Mouse (Mus musculus) heart, embryonic 16.5 days (tissue): ENCODE results near the gene Bbip1. TPM values are rescaled to one million over a fixed set of nuclear protein-coding genes. Genes with fewer than 3 reads are reported as not detected.
"Not testable (repeated sequence)": the region's sequence is repeated elsewhere in the genome, so short reads cannot be mapped to it uniquely, and the experiment has no call there.

Experiments used
- ATAC-seq: fragments of 200-750 bp; cut with Nextera tagmentation; replicated peaks from 2 replicates; pipeline ENCODE4 v1.8.0; 2017; ENCODE audit warnings: moderate number of reproducible peaks; ENCODE audit not compliant: insufficient read depth, low FRiP score; ENCODE audit errors: extremely low read depth
- H3K27ac ChIP-seq: fragments of 300-500 bp; sonication (generic); 2 replicates; pipeline ENCODE4 v1.5.1; 2014; ENCODE audit warnings: mild to moderate bottlenecking, low read length, control low read depth, moderate library complexity
- H3K27me3 ChIP-seq: fragments of 300-500 bp; sonication (generic); 2 replicates; pipeline ENCODE4 v1.6.1; 2014; ENCODE audit warnings: low read length, mixed read lengths; ENCODE audit not compliant: control insufficient read depth, insufficient read depth
- H3K36me3 ChIP-seq: fragments of 300-500 bp; sonication (generic); 2 replicates; pipeline ENCODE4 v1.6.1; 2014; ENCODE audit not compliant: control insufficient read depth, insufficient read depth
- H3K4me1 ChIP-seq: fragments of 300-500 bp; sonication (generic); 2 replicates; pipeline ENCODE4 v1.6.1; 2014; ENCODE audit warnings: low read length, mixed read lengths; ENCODE audit not compliant: control insufficient read depth, insufficient read depth
- H3K4me2 ChIP-seq: fragments of 300-500 bp; sonication (generic); 2 replicates; pipeline ENCODE4 v1.6.1; 2014; ENCODE audit warnings: low read depth, mild to moderate bottlenecking, control low read depth, low read length
- H3K4me3 ChIP-seq: fragments of 300-500 bp; sonication (generic); 2 replicates; pipeline ENCODE4 v1.5.1; 2014; ENCODE audit warnings: mild to moderate bottlenecking, control low read depth, low read length
- H3K9ac ChIP-seq: fragments of 300-500 bp; sonication (generic); 2 replicates; pipeline ENCODE4 v1.6.1; 2014; ENCODE audit warnings: low read length, control low read depth
- H3K9me3 ChIP-seq: fragments of 300-500 bp; sonication (generic); replicated peaks from 2 replicates; pipeline ENCODE4 v1.6.1; 2016; ENCODE audit warnings: low read length; ENCODE audit not compliant: control insufficient read depth
- WGBS: fragments of 180-500 bp; shearing (Covaris S2); extraction: QIAGEN DNeasy Blood & Tissue Kit; methylation state at CpG from one replicate; pipeline ENCODE4 v1.1.7; 2014; 5-methylcytosine and 5-hydroxymethylcytosine counted together
- polyA plus RNA-seq: library from polyadenylated mRNA; unstranded; fragments of >200 nt; fragmentation: Nextera tagmentation; extraction: Ambion mirVana; gene quantifications from 2 replicates; pipeline ENCODE4 v1.2.1, GENCODE M21; 2015

Gene Bbip1
- polyA plus RNA-seq, 1 experiment from 2014 or later, result 73.1 TPM

GRCm38 (mm10) chr19:53934046-53934445, 10.4 kb downstream of the Bbip1 start:
- H3K4me1 ChIP-seq, result 0 out of 2 replicates have a peak, but pooled peaks cover 5% of the 10 kb centered on the region
- no peak overlapping the region for H3K4me3 ChIP-seq
- no peak for ATAC-seq

GRCm38 (mm10) chr19:53933050-53933449, 11.4 kb downstream of the Bbip1 start:
- Histone ChIP-seq H3K27me3 (no peaks in the 10 kb centered on the region), H3K9ac (no peak overlapping the region), H3K4me3 (no peak overlapping the region), H3K4me1 (0 out of 2 replicates have a peak, but pooled peaks cover 5% of the 10 kb centered on the region), H3K27ac (no peak overlapping the region), H3K9me3 (no peaks in the 10 kb centered on the region), H3K4me2 (no peak overlapping the region), H3K36me3 (peaks cover 18% of the 10 kb centered on the region)
- no peak for ATAC-seq

More at GRCm38 (mm10) chr19:53934046-53934445, 10.4 kb downstream of the Bbip1 start:
- H3K9me3 ChIP-seq, result no peaks in the 10 kb centered on the region
- H3K27me3 ChIP-seq, result no peaks in the 10 kb centered on the region
- no peak overlapping the region for H3K27ac ChIP-seq
- H3K4me2 ChIP-seq, result no peak overlapping the region
- H3K36me3 ChIP-seq, result peaks cover 21% of the 10 kb centered on the region
- no peak overlapping the region for H3K9ac ChIP-seq

GRCm38 (mm10) chr19:53929218-53929617, 15.2 kb downstream of the Bbip1 start:
- H3K36me3 ChIP-seq, result peaks cover 29% of the 10 kb centered on the region
- 83% methylated on average over 3 of the region's 3 CpGs for WGBS

GRCm38 (mm10) chr19:53926705-53927104, 17.7 kb downstream of the Bbip1 start:
- peaks cover 27% of the 10 kb centered on the region for H3K36me3 ChIP-seq
- H3K27ac ChIP-seq, result no peak overlapping the region
- no peaks in the 10 kb centered on the region for H3K27me3 ChIP-seq
- no peak for ATAC-seq
- no peaks in the 10 kb centered on the region for H3K4me1 ChIP-seq
- H3K4me2 ChIP-seq, result no peak overlapping the region
- no peak overlapping the region for H3K4me3 ChIP-seq
- WGBS, result 96% methylated on average over 1 of the region's 1 CpGs
- H3K9me3 ChIP-seq, result no peaks in the 10 kb centered on the region
- H3K9ac ChIP-seq, result no peak overlapping the region

More at GRCm38 (mm10) chr19:53929218-53929617, 15.2 kb downstream of the Bbip1 start:
- Histone ChIP-seq H3K9me3 (no peaks in the 10 kb centered on the region), H3K4me1 (0 out of 2 replicates have a peak, but pooled peaks cover 5% of the 10 kb centered on the region), H3K4me2 (no peak overlapping the region), H3K27me3 (no peaks in the 10 kb centered on the region), H3K9ac (no peak overlapping the region), H3K27ac (no peak overlapping the region), H3K4me3 (no peak overlapping the region)
- ATAC-seq, result no peak

- H3K4me2 ChIP-seq, result no peak overlapping the region
- no peak for ATAC-seq
- H3K27ac ChIP-seq, result no peak overlapping the region
- peaks cover 20% of the 10 kb centered on the region for H3K36me3 ChIP-seq
- no peak overlapping the region for H3K9ac ChIP-seq
- no peak overlapping the region for H3K4me3 ChIP-seq
- H3K4me1 ChIP-seq, result no peaks in the 10 kb centered on the region
- WGBS, result 83% methylated on average over 2 of the region's 2 CpGs
- H3K27me3 ChIP-seq, result no peaks in the 10 kb centered on the region
- no peaks in the 10 kb centered on the region for H3K9me3 ChIP-seq
Observed at GRCm38 (mm10) chr19:53925338-53925751, 19.1 kb downstream of the Bbip1 start.

- ATAC-seq, H3K4me3 ChIP-seq, H3K4me2 ChIP-seq, H3K4me1 ChIP-seq, H3K27ac ChIP-seq, H3K9ac ChIP-seq, H3K27me3 ChIP-seq, H3K9me3 ChIP-seq: not testable (repeated sequence)
- 88% methylated on average over 3 of the region's 3 CpGs for WGBS
- H3K36me3 ChIP-seq, result peaks cover 22% of the 10 kb centered on the region
Observed at GRCm38 (mm10) chr19:53921996-53922395, 22.4 kb downstream of the Bbip1 start.

GRCm38 (mm10) chr19:53919541-53919940, 24.9 kb downstream of the Bbip1 start:
- Histone ChIP-seq H3K36me3 (peaks cover 19% of the 10 kb centered on the region), H3K4me2 (no peak overlapping the region), H3K9ac (no peak overlapping the region), H3K4me3 (no peak overlapping the region), H3K4me1 (no peaks in the 10 kb centered on the region), H3K27ac (no peak overlapping the region), H3K27me3 (no peaks in the 10 kb centered on the region), H3K9me3 (no peaks in the 10 kb centered on the region)
- 89% methylated on average over 10 of the region's 10 CpGs for WGBS
- ATAC-seq, result no peak

GRCm38 (mm10) chr19:53914950-53915349, 29.5 kb downstream of the Bbip1 start:
- Histone ChIP-seq H3K4me3 (no peak overlapping the region), H3K9me3 (no peaks in the 10 kb centered on the region), H3K9ac (no peak overlapping the region), H3K27ac (no peak overlapping the region), H3K27me3 (no peaks in the 10 kb centered on the region), H3K4me1 (no peaks in the 10 kb centered on the region), H3K4me2 (no peak overlapping the region), H3K36me3 (peaks cover 31% of the 10 kb centered on the region)
- WGBS, result 94% methylated on average over 4 of the region's 4 CpGs
- ATAC-seq, result no peak

- H3K9ac ChIP-seq, ATAC-seq, H3K9me3 ChIP-seq, H3K4me2 ChIP-seq, H3K4me3 ChIP-seq, H3K27me3 ChIP-seq, H3K27ac ChIP-seq: not testable (repeated sequence)
- H3K36me3 ChIP-seq, result peaks cover 14% of the 10 kb centered on the region
- H3K4me1 ChIP-seq, result peaks cover 22% of the 10 kb centered on the region
Observed at GRCm38 (mm10) chr19:53906703-53907070, 37.7 kb downstream of the Bbip1 start.
